Mouse (Mus musculus): ENCODE measurements at regions not wholly inside any gene's neighbourhood (a gene's known extent, or its start where the extent isn't known, plus 50 kb on each side); places are given as distances from the start of the nearest gene placed in this dataset.
A peak's percentile ranks its signal among the peaks of the same experiment; 100 is the strongest.

- DNase-seq: no peak
- Histone ChIP-seq H3K36me3 (ENCODE audit: control insufficient read depth, insufficient read depth, low read length) (no peaks in the 10 kb centered on the region), H3K27me3 (replicated peaks; ENCODE audit: control insufficient read depth, insufficient read depth, low read length) (no peaks in the 10 kb centered on the region; the same call in 1 of the 2 replicates), H3K4me1 (ENCODE audit: control insufficient read depth, insufficient read depth, low read length) (no peaks in the 10 kb centered on the region), H3K27ac (ENCODE audit: insufficient read depth, low read depth, low read length) (no peak overlapping the region), H3K4me3 (ENCODE audit: insufficient read depth, low read depth, low read length) (no peak overlapping the region)
- no peak for TF ChIP-seq CTCF (conservative IDR thresholded peaks at IDR 0.05; ENCODE audit: insufficient read depth, insufficient read length, low read depth, low read length)
- TF ChIP-seq POLR2A (IDR thresholded peaks at IDR 0.05; ENCODE audit: low read depth, low read length): no peak
These were observed 2297.9 kb downstream of the 4930444P10Rik start for GRCm38 (mm10) chr1:13795196-13795595.

GRCm38 (mm10) chr1:13789318-13790085 lies 2303.6 kb downstream of the 4930444P10Rik start:
- Histone ChIP-seq H3K4me3 (ENCODE audit: insufficient read depth, low read depth, low read length) (no peak overlapping the region), H3K27me3 (replicated peaks; ENCODE audit: control insufficient read depth, insufficient read depth, low read length) (no peaks in the 10 kb centered on the region; the same call in 1 of the 2 replicates), H3K4me1 (ENCODE audit: control insufficient read depth, insufficient read depth, low read length) (no peaks in the 10 kb centered on the region), H3K27ac (ENCODE audit: insufficient read depth, low read depth, low read length) (no peak overlapping the region), H3K36me3 (ENCODE audit: control insufficient read depth, insufficient read depth, low read length) (no peaks in the 10 kb centered on the region)
- TF ChIP-seq CTCF (conservative IDR thresholded peaks at IDR 0.05; ENCODE audit: insufficient read depth, insufficient read length, low read depth, low read length) (peak; percentile 87), POLR2A (IDR thresholded peaks at IDR 0.05; ENCODE audit: low read depth, low read length) (no peak)
- 26% methylated on average over 13 of the region's 13 CpGs for WGBS
- DNase-seq: peak; percentile 65

- H3K4me3 ChIP-seq (ENCODE audit: insufficient read depth, low read depth, low read length): no peak overlapping the region
- no peaks in the 10 kb centered on the region for H3K4me1 ChIP-seq (ENCODE audit: control insufficient read depth, insufficient read depth, low read length)
- H3K36me3 ChIP-seq (ENCODE audit: control insufficient read depth, insufficient read depth, low read length): no peaks in the 10 kb centered on the region
- TF ChIP-seq POLR2A (IDR thresholded peaks at IDR 0.05; ENCODE audit: low read depth, low read length) (no peak), CTCF (conservative IDR thresholded peaks at IDR 0.05; ENCODE audit: insufficient read depth, insufficient read length, low read depth, low read length) (no peak)
- DNase-seq: no peak
- WGBS: 48% methylated on average over 2 of the region's 2 CpGs
- H3K27me3 ChIP-seq (replicated peaks; ENCODE audit: control insufficient read depth, insufficient read depth, low read length): no peaks in the 10 kb centered on the region; the same call in 1 of the 2 replicates
- no peak overlapping the region for H3K27ac ChIP-seq (ENCODE audit: insufficient read depth, low read depth, low read length)
These were observed 2306.1 kb downstream of the 4930444P10Rik start for GRCm38 (mm10) chr1:13787016-13787415.

GRCm38 (mm10) chr1:13784396-13784795 lies 2308.7 kb downstream of the 4930444P10Rik start:
- peak; percentile 51 for DNase-seq
- WGBS: 5% methylated on average over 4 of the region's 4 CpGs
- no peaks in the 10 kb centered on the region; the same call in 1 of the 2 replicates for H3K27me3 ChIP-seq (replicated peaks; ENCODE audit: control insufficient read depth, insufficient read depth, low read length)
- H3K4me3 ChIP-seq (ENCODE audit: insufficient read depth, low read depth, low read length): no peak overlapping the region
- H3K4me1 ChIP-seq (ENCODE audit: control insufficient read depth, insufficient read depth, low read length): no peaks in the 10 kb centered on the region
- no peak overlapping the region for H3K27ac ChIP-seq (ENCODE audit: insufficient read depth, low read depth, low read length)
- no peaks in the 10 kb centered on the region for H3K36me3 ChIP-seq (ENCODE audit: control insufficient read depth, insufficient read depth, low read length)
- TF ChIP-seq CTCF (conservative IDR thresholded peaks at IDR 0.05; ENCODE audit: insufficient read depth, insufficient read length, low read depth, low read length) (peak; percentile 68), POLR2A (IDR thresholded peaks at IDR 0.05; ENCODE audit: low read depth, low read length) (no peak)

GRCm38 (mm10) chr1:13782633-13783032 lies 2310.5 kb downstream of the 4930444P10Rik start:
- Histone ChIP-seq H3K4me1 (ENCODE audit: control insufficient read depth, insufficient read depth, low read length) (no peaks in the 10 kb centered on the region), H3K27ac (ENCODE audit: insufficient read depth, low read depth, low read length) (no peak overlapping the region), H3K4me3 (ENCODE audit: insufficient read depth, low read depth, low read length) (no peak overlapping the region), H3K36me3 (ENCODE audit: control insufficient read depth, insufficient read depth, low read length) (no peaks in the 10 kb centered on the region), H3K27me3 (replicated peaks; ENCODE audit: control insufficient read depth, insufficient read depth, low read length) (no peaks in the 10 kb centered on the region; the same call in 1 of the 2 replicates)
- no peak for DNase-seq
- 59% methylated on average over 3 of the region's 3 CpGs for WGBS
- TF ChIP-seq POLR2A (IDR thresholded peaks at IDR 0.05; ENCODE audit: low read depth, low read length) (no peak), CTCF (conservative IDR thresholded peaks at IDR 0.05; ENCODE audit: insufficient read depth, insufficient read length, low read depth, low read length) (no peak)

- no peak for TF ChIP-seq CTCF (conservative IDR thresholded peaks at IDR 0.05; ENCODE audit: insufficient read depth, insufficient read length, low read depth, low read length)
- TF ChIP-seq POLR2A (IDR thresholded peaks at IDR 0.05; ENCODE audit: low read depth, low read length): no peak
- WGBS: 40% methylated on average over 2 of the region's 2 CpGs
- no peak for DNase-seq
- Histone ChIP-seq H3K27me3 (replicated peaks; ENCODE audit: control insufficient read depth, insufficient read depth, low read length) (no peaks in the 10 kb centered on the region), H3K27ac (ENCODE audit: insufficient read depth, low read depth, low read length) (no peak overlapping the region), H3K4me3 (ENCODE audit: insufficient read depth, low read depth, low read length) (no peak overlapping the region), H3K4me1 (ENCODE audit: control insufficient read depth, insufficient read depth, low read length) (no peaks in the 10 kb centered on the region), H3K36me3 (ENCODE audit: control insufficient read depth, insufficient read depth, low read length) (no peaks in the 10 kb centered on the region)
These were observed 2321.0 kb downstream of the 4930444P10Rik start for GRCm38 (mm10) chr1:13772106-13772505.

GRCm38 (mm10) chr1:13771014-13771463 lies 2322.1 kb downstream of the 4930444P10Rik start:
- DNase-seq: no peak
- TF ChIP-seq POLR2A (IDR thresholded peaks at IDR 0.05; ENCODE audit: low read depth, low read length) (no peak), CTCF (conservative IDR thresholded peaks at IDR 0.05; ENCODE audit: insufficient read depth, insufficient read length, low read depth, low read length) (no peak)
- WGBS: 22% methylated on average over 10 of the region's 10 CpGs
- Histone ChIP-seq H3K4me1 (ENCODE audit: control insufficient read depth, insufficient read depth, low read length) (no peaks in the 10 kb centered on the region), H3K27me3 (replicated peaks; ENCODE audit: control insufficient read depth, insufficient read depth, low read length) (no peaks in the 10 kb centered on the region), H3K27ac (ENCODE audit: insufficient read depth, low read depth, low read length) (no peak overlapping the region), H3K36me3 (ENCODE audit: control insufficient read depth, insufficient read depth, low read length) (no peaks in the 10 kb centered on the region), H3K4me3 (ENCODE audit: insufficient read depth, low read depth, low read length) (no peak overlapping the region)

Measured in kidney, adult 2 months (tissue).